Mouse (Mus musculus) monocyte, adult 2 months (primary cell): ENCODE data around the gene Ccr9.

Experiments used
- DNase-seq, 2 experiments: peaks; one replicate each; pipeline ENCODE4 v3.0.0; 2022; ENCODE audit warnings: low spot score in 2 of 2, low read depth in 1 of 2

The Ccr9 gene

DNA sequence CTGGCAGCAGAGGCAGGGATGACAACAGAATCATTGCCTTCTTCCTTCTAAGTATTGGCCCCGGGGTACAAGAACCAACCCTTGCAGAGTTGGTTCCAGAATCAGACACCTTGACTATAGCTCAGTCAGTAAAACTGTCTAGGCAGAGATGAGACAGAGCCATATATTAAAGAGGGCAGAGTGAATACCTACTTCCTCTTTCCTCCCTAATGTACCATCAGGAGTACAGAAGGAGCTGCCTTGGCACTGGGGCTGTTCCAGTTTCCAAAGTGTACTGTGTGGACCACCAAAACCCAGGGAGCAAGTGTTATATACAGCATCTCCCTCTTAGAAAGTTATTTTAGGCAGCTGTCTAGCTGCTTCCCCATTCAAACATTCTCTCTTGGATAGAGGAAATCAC is 123.3 kb downstream of the Ccr9 start:
- DNase-seq: no peak

DNA sequence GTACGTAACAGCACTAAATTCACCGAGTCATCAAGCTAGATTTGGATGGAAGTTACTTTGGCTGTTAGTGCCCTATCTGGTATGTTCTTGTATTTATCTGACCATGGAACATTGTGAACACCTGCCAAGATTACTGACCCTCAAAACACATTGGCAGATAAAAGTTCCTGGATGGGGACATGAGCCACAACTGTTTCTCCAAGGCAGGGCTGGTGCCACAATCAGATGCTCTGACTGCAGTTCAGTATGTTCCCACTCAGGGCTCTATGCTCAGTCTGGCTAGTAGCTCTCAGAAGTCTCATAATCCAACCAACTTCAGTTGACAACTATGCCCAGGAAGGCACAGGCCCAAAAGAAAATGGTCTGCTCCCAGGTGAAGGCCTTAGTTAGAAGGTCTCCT is 124.2 kb downstream of the Ccr9 start:
- no peak for DNase-seq

DNA sequence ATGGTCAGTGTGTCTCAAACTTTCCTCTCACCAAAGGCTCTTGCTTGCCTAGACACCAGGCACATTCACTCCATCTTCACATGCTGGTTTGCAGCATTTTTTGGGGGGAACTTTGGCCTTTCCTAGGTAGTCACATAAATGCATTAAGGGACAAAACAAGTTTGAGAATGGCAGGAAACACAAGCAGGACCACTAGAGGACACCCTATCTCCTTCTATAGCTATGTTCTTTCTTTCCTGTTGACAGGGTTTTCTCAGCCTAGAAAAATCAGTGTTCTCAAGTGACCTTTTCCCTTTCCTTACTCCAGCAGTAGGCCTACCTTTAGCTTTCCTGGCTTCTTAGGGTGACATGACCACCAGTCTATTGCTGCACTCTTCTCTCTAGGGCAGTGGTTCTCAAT is 124.7 kb downstream of the Ccr9 start:
- DNase-seq: no peak

DNA sequence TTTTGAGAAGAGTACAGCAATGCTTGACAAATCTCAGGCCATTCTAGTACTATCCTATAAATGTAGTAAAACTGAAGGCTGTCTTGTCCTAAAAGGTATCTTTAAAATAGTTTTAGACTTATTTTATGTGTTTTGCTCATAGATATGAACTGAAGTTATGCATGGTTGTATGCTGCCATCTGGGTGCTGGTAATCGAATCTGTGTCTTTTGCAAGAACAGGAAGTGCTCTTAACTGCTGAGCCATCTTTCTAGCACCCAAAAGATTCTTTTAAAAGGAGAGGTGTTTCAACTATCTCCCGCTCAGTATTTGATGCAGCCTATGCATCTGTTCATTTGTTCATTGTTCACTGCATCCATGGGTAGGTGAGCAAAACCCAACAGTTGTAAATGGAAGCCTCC is 127.0 kb downstream of the Ccr9 start:
- DNase-seq: no peak

DNA sequence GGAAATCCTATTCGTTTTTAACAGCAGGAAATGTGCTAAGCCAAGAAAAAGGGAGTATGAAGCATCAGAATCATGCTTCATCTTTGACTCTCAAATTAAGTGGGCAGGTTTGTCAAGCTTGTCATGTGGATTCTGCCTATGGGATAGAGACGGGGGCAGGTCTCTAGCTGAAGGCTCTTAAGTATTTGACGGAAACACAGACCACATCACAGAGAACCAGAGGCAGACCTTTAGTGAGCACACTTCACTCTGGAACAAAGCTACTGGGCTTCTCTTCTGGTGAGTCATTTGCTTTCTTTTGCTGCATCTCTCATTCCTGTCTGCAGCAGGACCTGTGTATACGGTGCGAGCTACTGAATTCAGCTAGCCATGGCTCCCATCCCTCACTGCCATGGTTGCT is 128.0 kb downstream of the Ccr9 start, which contains the start of gene Cxcr6:
Gene Cxcr6, plus strand, starts transcription at position 209 of the 400 bp plus-strand sequence.
- no peak for DNase-seq

DNA sequence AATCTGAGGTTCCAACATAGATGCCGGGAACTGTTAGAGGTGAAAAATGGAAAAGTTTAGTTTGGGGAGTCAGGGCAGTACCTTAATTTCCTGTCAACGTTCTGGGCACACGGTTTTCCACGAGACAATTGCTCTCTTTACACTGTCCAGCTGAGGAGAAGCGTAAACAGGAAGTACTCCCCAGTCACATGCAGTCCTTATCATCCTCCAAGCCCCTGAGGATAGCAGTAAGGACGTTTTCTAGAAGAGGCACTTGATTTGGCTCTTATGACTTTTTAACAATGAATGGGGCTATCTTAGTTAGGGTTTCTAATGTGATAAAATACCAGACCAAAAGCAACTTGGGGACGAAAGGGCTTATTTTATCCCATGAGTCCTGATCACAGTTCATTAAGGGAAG is 130.3 kb downstream of the Ccr9 start:
- no peak for DNase-seq

DNA sequence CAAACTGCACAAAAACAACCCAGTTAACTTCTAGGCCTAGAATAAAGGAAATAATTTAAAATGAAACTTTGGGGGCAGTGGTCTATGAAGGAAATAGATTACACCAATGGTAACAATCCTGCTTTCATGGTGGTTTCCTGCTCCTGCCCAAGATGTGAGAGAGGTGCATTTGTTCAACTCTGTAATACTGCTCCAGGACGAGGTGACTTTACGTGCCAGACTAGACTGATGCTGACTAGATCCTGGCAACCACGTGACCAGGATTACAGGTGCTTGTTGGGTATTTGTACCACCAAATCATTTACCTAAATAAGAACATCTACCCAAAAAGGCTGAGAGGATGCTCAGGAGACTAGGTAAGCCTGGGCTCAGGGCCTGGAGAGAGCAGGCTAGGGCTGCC is 133.6 kb downstream of the Ccr9 start:
- no peak for DNase-seq

DNA sequence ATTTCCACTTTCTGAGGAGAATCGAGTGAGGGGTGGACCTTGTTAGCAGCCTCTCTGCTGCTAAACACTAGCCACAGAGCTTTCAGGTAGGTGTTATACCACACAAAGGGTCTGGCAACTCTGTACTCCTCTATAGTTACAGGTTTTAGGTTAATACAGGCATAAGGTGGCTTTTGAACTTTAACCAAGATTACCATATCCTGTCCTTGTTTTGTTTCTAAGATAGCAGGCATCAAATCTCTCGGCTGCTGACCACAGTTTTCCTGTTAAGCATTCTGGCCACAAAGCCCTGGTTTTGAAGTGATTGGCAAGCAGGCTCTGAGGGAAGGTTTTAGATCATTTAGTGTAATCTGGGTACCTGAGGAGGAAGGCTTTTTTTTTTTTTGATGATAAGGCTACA is 136.1 kb downstream of the Ccr9 start:
- no peak for DNase-seq

DNA sequence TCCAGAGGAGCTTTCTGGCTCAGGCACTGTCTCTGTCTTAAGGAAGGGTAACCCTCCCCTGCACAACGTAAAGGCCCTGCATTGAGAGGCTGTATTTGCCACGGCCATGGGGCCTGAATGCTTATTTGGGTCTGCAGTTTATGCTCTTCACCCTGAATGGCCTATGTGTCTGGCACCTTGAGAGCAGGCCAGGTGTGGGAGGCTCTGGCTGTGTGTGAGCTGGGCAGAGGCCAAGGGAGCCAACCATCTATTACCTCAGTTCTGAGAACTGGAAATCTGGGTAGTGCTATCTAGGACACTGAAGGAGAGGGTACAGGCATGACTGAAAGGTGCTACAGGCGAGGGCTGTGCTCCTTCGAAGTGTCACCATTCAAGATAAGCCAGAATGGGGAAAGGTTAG is 136.6 kb downstream of the Ccr9 start:
- no peak for DNase-seq

DNA sequence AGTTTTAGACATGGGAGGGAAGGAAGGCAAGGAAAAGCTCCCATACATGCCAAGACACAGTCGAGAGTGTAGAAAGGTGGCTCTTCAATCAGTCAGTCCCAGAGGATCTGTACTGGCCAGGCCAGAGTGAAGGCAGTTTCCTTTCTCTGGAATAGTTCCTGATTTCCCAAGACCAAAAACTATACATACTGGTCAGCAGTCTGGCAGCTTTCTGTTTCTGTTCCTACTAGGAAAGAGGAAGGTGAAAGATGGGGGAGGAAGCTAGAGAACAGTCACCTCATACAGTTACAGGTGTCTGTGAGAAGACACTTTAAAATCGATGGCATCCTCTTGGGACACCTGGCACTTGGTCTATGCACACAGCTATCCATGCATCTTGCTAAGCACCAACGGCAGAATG is 137.2 kb downstream of the Ccr9 start:
- DNase-seq: peak; percentile 5 to 12

DNA sequence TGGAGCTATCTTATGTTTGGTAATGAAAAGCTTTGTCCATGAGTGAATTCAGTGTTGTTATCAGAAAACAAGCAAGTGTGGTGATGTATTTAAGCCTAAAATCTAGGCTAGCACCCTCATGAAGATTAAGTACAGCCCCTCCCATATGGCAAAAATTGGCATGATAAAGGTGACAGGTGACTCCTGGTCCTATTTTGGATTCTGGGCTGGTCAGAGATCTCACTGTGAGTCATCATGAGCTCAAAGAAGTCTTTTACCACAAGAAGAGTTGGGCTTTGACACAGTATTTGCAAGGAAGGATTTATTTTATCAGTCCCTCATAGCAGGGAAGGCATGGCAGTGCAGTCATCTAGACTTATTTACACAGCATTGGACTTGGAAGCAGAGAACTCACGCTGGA is 137.8 kb downstream of the Ccr9 start:
- DNase-seq: no peak

DNA sequence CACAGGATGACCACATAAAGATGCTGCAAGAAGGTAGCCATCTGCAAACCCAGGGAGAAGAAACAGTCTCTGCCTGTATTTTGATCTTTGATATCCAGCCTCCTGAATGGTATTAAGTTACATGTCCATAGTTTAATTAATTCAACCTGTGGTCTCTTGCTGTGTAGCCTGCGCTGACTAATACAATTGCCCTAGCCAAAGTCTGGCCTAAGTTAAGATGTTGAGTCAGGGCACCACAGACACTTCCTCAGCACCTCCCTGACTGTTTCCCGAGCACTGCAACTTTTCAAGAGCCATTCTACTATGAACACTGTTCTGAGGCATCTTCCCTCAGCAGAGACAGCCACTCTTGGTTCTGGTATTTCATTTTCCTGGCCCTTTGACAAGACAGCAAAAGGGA is 140.4 kb downstream of the Ccr9 start:
- no peak for DNase-seq

DNA sequence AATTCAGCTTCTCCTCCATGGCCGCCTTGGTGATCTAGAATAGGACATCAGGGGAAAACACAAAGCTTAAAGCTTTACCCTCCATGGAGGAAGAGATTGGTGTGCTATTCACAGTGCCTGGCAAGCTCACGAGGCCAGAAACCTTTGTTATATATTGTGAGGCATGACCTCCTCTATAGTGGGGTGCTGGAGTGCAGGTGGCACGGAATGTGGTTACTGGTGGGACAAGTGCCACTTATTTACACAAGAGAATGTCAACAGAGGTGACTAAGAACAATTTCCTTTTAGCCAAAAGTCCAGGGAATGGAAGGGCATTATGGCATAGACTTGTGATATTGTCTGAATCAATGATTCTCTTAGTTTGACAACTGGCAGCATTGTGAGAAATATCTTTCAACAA is 148.4 kb downstream of the Ccr9 start:
- no peak for DNase-seq

DNA sequence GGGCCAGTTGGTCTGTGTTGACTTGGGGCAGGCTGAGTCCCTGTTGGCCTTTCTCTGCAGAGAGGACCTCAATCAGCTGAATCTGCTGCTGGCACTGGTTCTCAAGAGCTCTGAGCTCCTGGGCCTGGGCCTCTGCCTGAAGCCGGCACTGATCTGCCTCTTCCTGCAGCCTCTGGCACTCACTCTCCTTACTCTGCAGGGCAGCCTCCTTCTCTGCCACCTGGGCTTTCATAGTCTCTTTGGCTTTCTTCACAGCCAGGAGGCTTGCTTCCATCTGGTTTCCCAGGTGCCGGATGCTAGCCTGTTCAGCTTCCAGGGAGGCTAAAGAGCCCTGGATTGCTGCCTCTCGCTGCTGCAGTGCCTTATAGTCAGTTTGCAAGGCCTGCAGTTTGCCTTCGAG is 150.7 kb downstream of the Ccr9 start:
- no peak for DNase-seq
